Mouse (Mus musculus) testis, postnatal 10 days (tissue): Measurements from ENCODE around the gene Tmcc1.
"Not testable (repeated sequence)": the region's sequence is repeated elsewhere in the genome, so short reads cannot be mapped to it uniquely, and the experiment has no call there.

Experiments
- DNase-seq: peaks from one replicate; pipeline ENCODE4 v3.0.0; 2021; ENCODE audit warnings: low spot score

The Tmcc1 gene

GRCm38 (mm10) chr6:116193394-116194393 lies at the start of gene Tmcc1:
Tmcc1 (minus strand) TSS chr6:116193486.
- DNase-seq = peak; percentile 99

GRCm38 (mm10) chr6:116240371-116240770 lies 47.1 kb upstream of the Tmcc1 start:
- DNase-seq = no peak

GRCm38 (mm10) chr6:116238083-116238482 lies 44.8 kb upstream of the Tmcc1 start:
- no peak for DNase-seq

- DNase-seq = no peak
Measured at GRCm38 (mm10) chr6:116235336-116235735, 42.0 kb upstream of the Tmcc1 start.

- not testable (repeated sequence) for DNase-seq
Measured at GRCm38 (mm10) chr6:116234821-116235220, 41.5 kb upstream of the Tmcc1 start.

GRCm38 (mm10) chr6:116228785-116229525 lies 35.7 kb upstream of the Tmcc1 start:
- DNase-seq = peak; percentile 75

GRCm38 (mm10) chr6:116227767-116228166 lies 34.5 kb upstream of the Tmcc1 start:
- no peak for DNase-seq

- DNase-seq = peak; percentile 92
Measured at GRCm38 (mm10) chr6:116207729-116208534, 14.6 kb upstream of the Tmcc1 start, which contains the start of gene Washc2. Washc2 (plus strand) TSS chr6:116208038.

- no peak for DNase-seq
Measured at GRCm38 (mm10) chr6:116199682-116200081, 6.4 kb upstream of the Tmcc1 start.

- DNase-seq = no peak
Measured at GRCm38 (mm10) chr6:116198173-116198572, 4.9 kb upstream of the Tmcc1 start.

- DNase-seq = no peak
Measured at GRCm38 (mm10) chr6:116195811-116196210, 2.5 kb upstream of the Tmcc1 start.

- peak; percentile 70 for DNase-seq
Measured at GRCm38 (mm10) chr6:116192809-116193311, 426 bp downstream of the Tmcc1 start.

- no peak for DNase-seq
Measured at GRCm38 (mm10) chr6:116189417-116189816, 3.9 kb downstream of the Tmcc1 start.

GRCm38 (mm10) chr6:116186485-116186884 lies 6.8 kb downstream of the Tmcc1 start:
- no peak for DNase-seq

GRCm38 (mm10) chr6:116183509-116183908 lies 9.8 kb downstream of the Tmcc1 start:
- no peak for DNase-seq

- DNase-seq = no peak
Measured at GRCm38 (mm10) chr6:116180731-116181130, 12.6 kb downstream of the Tmcc1 start.

- DNase-seq = no peak
Measured at GRCm38 (mm10) chr6:116178376-116178775, 14.9 kb downstream of the Tmcc1 start.

- DNase-seq = not testable (repeated sequence)
Measured at GRCm38 (mm10) chr6:116173511-116174099, 19.7 kb downstream of the Tmcc1 start.

GRCm38 (mm10) chr6:116166383-116166782 lies 26.9 kb downstream of the Tmcc1 start:
- no peak for DNase-seq

- DNase-seq = no peak
Measured at GRCm38 (mm10) chr6:116154854-116155624, 38.2 kb downstream of the Tmcc1 start.
